Mouse (Mus musculus) G1E (cell line): ENCODE measurements around the gene Gpcpd1.

ENCODE experiments used
- CTCF ChIP-seq: IDR thresholded peaks from 2 replicates; pipeline ENCODE4 v1.5.1; 2012; ENCODE audit warnings: low read depth, low read length, inconsistent platforms, mixed read lengths
- TAL1 ChIP-seq: conservative IDR thresholded peaks from 2 replicates; pipeline ENCODE4 v1.6.1; 2012; ENCODE audit warnings: low read depth, low read length, inconsistent platforms, mixed read lengths

DNA sequence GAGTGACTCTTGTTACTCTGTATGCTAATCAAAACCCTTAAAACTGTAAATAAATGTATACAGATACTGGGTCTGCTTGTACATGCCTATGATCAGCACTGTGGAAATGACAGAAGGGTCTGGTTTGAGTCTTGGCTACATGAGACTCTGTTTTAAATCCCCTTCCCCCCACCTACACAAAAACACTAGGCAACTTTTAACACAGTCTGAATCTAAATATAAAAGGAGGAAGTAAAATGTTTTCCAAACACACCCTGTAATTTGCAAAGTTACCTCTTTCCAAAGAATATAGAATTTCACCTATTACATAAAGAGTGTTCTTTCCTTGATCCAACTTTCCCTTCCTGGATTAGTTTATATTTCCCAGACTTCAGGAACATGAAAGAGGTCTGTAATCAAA, 14.2 kb upstream of the Gpcpd1 start:
- no peak for TF ChIP-seq TAL1
- no peak for TF ChIP-seq CTCF
